Mouse (Mus musculus) CD8-positive naive resting alpha-beta T cell, adult 2 months (primary cell): ENCODE data around the gene Clgn.
"Not testable (repeated sequence)": the region's sequence is repeated elsewhere in the genome, so short reads cannot be mapped to it uniquely, and the experiment has no call there.

Experiments used
- DNase-seq, 2 experiments: peaks; one replicate each; pipeline ENCODE4 v3.0.0; 2022; ENCODE audit warnings: low read depth in 2 of 2, low spot score in 2 of 2

The Clgn gene

GRCm38 (mm10) chr8:83423032-83423825 lies 33.6 kb downstream of the Clgn start:
- DNase-seq = no peak

- no peak for DNase-seq
These were observed 35.5 kb downstream of the Clgn start for GRCm38 (mm10) chr8:83425202-83425601.

GRCm38 (mm10) chr8:83426104-83426759 lies 36.6 kb downstream of the Clgn start:
- DNase-seq = no peak

GRCm38 (mm10) chr8:83426949-83427348 lies 37.3 kb downstream of the Clgn start:
- no peak for DNase-seq

- not testable (repeated sequence) for DNase-seq
These were observed 39.0 kb downstream of the Clgn start for GRCm38 (mm10) chr8:83428621-83429020.

GRCm38 (mm10) chr8:83429071-83429524 lies 39.4 kb downstream of the Clgn start:
- no peak for DNase-seq

- DNase-seq = no peak
These were observed 47.4 kb downstream of the Clgn start for GRCm38 (mm10) chr8:83437077-83437476.

GRCm38 (mm10) chr8:83441656-83442242 lies 52.1 kb downstream of the Clgn start:
- no peak for DNase-seq

GRCm38 (mm10) chr8:83442243-83443051 lies 52.8 kb downstream of the Clgn start:
- peak; percentile 91 to 93 for DNase-seq

- DNase-seq = no peak
These were observed 53.4 kb downstream of the Clgn start for GRCm38 (mm10) chr8:83443052-83443400.

- no peak for DNase-seq
These were observed 60.3 kb downstream of the Clgn start for GRCm38 (mm10) chr8:83449960-83450359.

- peak; percentile 3 to 37 for DNase-seq
These were observed 61.4 kb downstream of the Clgn start for GRCm38 (mm10) chr8:83451056-83451455.

GRCm38 (mm10) chr8:83457121-83457520 lies 67.5 kb downstream of the Clgn start:
- no peak for DNase-seq

GRCm38 (mm10) chr8:83458222-83458621 lies 68.6 kb downstream of the Clgn start, which contains the start of gene Scoc:
Scoc (minus strand) TSS chr8:83458391.
- no peak for DNase-seq

GRCm38 (mm10) chr8:83459606-83460005 lies 69.9 kb downstream of the Clgn start:
- DNase-seq = no peak
